Mouse (Mus musculus): ENCODE data around the gene Ppp6c. TPM values are rescaled to one million over a fixed set of nuclear protein-coding genes. Genes with fewer than 3 reads are reported as not detected.
A peak's percentile ranks its signal among the peaks of the same experiment; 100 is the strongest.
"Not testable (repeated sequence)": the region's sequence is repeated elsewhere in the genome, so short reads cannot be mapped to it uniquely, and the experiment has no call there.

Ppp6c gene
- 74.6 and 78.5 TPM in 2 replicates for polyA plus RNA-seq (2015; fragmentation: Nextera tagmentation; extraction: Ambion mirVana)

- under 1% methylated on average over 56 of the region's 56 CpGs for WGBS
These were observed at the start of gene Ppp6c for GRCm38 (mm10) chr2:39226019-39226640. Gene Ppp6c (minus strand): TSS chr2:39226451.

DNA sequence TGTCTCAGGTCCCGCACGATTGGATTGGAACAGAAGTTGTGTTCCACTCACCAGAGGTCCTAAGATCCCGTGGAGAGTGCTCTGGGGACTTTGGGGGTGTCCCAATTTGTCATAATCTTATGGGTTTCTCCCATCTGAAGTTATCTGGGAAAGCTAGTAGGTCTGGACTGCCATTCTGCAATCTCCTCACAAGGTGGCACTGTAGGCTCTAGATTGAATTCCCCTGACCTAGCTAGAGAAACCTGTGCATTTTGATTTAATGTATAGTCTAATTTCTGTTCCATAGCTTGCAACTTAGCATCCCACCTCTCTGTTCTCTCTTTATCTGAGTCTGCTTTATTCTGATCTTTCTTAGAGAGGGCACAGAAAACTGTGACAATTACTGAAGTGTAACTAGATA is 42.1 kb upstream of the Ppp6c start:
- Histone ChIP-seq H3K4me1 (ENCODE audit: control insufficient read depth, insufficient read depth, low read length) (no peaks in the 10 kb centered on the region), H3K9me3 (replicated peaks; ENCODE audit: control insufficient read depth, low read length) (no peaks in the 10 kb centered on the region), H3K27ac (ENCODE audit: low read length) (no peak overlapping the region), H3K27me3 (ENCODE audit: control insufficient read depth, insufficient read depth, low read length) (no peaks in the 10 kb centered on the region), H3K36me3 (ENCODE audit: control insufficient read depth, insufficient read depth, low read length) (no peaks in the 10 kb centered on the region), H3K9ac (ENCODE audit: low read length) (no peak overlapping the region), H3K4me2 (ENCODE audit: low read depth, low read length) (no peak overlapping the region), H3K4me3 (replicated peaks; ENCODE audit: low read length) (no peak overlapping the region)
- 49% methylated on average over 3 of the region's 3 CpGs for WGBS
- ATAC-seq (ENCODE audit: insufficient read depth, low FRiP score): no peak

More at GRCm38 (mm10) chr2:39226019-39226640, at the start of gene Ppp6c:
- Histone ChIP-seq H3K27ac (ENCODE audit: low read length) (peak within 1 kb of the TSS; percentile 93), H3K4me2 (ENCODE audit: low read depth, low read length) (peak within 1 kb of the TSS; percentile 82), H3K4me3 (replicated peaks; ENCODE audit: low read length) (peak within 1 kb of the TSS; percentile 90), H3K9me3 (replicated peaks; ENCODE audit: control insufficient read depth, low read length) (no peaks in the 10 kb centered on the region), H3K27me3 (ENCODE audit: control insufficient read depth, insufficient read depth, low read length) (no peaks in the 10 kb centered on the region), H3K4me1 (ENCODE audit: control insufficient read depth, insufficient read depth, low read length) (peaks cover 12% of the 10 kb centered on the region), H3K9ac (ENCODE audit: low read length) (peak within 1 kb of the TSS; percentile 88), H3K36me3 (ENCODE audit: control insufficient read depth, insufficient read depth, low read length) (no peaks in the 10 kb centered on the region)
- ATAC-seq (ENCODE audit: insufficient read depth, low FRiP score): peak; percentile 99

DNA sequence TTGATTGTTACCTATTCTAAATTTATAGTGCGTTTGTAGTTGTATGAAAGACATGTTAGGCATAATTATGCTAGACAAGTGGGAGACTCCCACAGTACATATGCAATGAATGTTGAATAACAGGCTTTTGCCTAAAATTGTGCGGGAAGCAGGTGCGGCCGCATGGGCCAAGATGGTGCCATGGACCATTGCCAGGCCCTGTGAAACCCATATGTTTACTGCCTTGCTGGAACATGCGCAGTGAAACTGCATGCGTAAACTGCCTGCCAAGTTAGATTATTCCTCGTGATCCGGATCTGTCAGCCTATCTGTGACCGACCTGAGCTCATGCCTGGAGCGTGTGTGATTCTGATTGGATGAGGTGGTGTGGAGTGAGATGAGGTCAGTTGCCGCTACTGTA is 26.0 kb upstream of the Ppp6c start:
- not testable (repeated sequence) for H3K4me2 ChIP-seq (ENCODE audit: low read depth, low read length); H3K27ac ChIP-seq (ENCODE audit: low read length); H3K4me3 ChIP-seq (replicated peaks; ENCODE audit: low read length); H3K9me3 ChIP-seq (replicated peaks; ENCODE audit: control insufficient read depth, low read length); H3K9ac ChIP-seq (ENCODE audit: low read length); H3K27me3 ChIP-seq (ENCODE audit: control insufficient read depth, insufficient read depth, low read length); ATAC-seq (ENCODE audit: insufficient read depth, low FRiP score); H3K4me1 ChIP-seq (ENCODE audit: control insufficient read depth, insufficient read depth, low read length); H3K36me3 ChIP-seq (ENCODE audit: control insufficient read depth, insufficient read depth, low read length)
- WGBS: 90% methylated on average over 11 of the region's 11 CpGs

GRCm38 (mm10) chr2:39246862-39247261 is 20.6 kb upstream of the Ppp6c start:
- H3K27ac ChIP-seq (ENCODE audit: low read length); H3K4me2 ChIP-seq (ENCODE audit: low read depth, low read length); ATAC-seq (ENCODE audit: insufficient read depth, low FRiP score); H3K27me3 ChIP-seq (ENCODE audit: control insufficient read depth, insufficient read depth, low read length); H3K9ac ChIP-seq (ENCODE audit: low read length); H3K4me3 ChIP-seq (replicated peaks; ENCODE audit: low read length); H3K9me3 ChIP-seq (replicated peaks; ENCODE audit: control insufficient read depth, low read length); H3K4me1 ChIP-seq (ENCODE audit: control insufficient read depth, insufficient read depth, low read length); H3K36me3 ChIP-seq (ENCODE audit: control insufficient read depth, insufficient read depth, low read length): not testable (repeated sequence)
- 75% methylated on average over 8 of the region's 11 CpGs for WGBS

DNA sequence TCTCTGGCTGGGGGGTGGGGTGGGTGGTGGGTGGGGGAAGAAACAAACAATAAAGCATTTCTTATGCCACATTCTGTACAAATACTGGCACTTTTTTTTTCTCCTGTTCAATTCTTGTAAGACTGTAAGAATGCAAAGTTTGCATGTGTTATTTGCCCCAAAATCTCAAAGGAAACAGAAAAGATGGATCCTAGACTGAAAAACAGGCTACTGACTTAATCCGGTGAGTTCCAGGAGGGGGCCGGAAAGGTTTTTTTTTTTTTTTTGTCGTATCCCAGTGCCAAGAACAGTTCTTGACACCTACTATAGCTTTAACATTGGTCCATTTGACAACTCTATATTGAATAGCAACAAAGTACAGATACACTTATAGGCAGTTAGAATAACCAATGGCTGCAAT is 480 bp upstream of the Ppp6c start:
- H3K9me3 ChIP-seq (replicated peaks; ENCODE audit: control insufficient read depth, low read length): no peaks in the 10 kb centered on the region
- H3K27ac ChIP-seq (ENCODE audit: low read length): 0 out of 2 replicates have a peak overlapping the region, but pooled peaks have one; percentile 93
- peak overlapping the region; percentile 90 for H3K4me3 ChIP-seq (replicated peaks; ENCODE audit: low read length)
- ATAC-seq (ENCODE audit: insufficient read depth, low FRiP score): no peak
- peak overlapping the region; percentile 54 for H3K4me2 ChIP-seq (ENCODE audit: low read depth, low read length)
- peak overlapping the region; percentile 64; the same call in 1 of the 2 replicates for H3K9ac ChIP-seq (ENCODE audit: low read length)
- no peaks in the 10 kb centered on the region for H3K27me3 ChIP-seq (ENCODE audit: control insufficient read depth, insufficient read depth, low read length)
- peaks cover 12% of the 10 kb centered on the region for H3K4me1 ChIP-seq (ENCODE audit: control insufficient read depth, insufficient read depth, low read length)
- 28% methylated on average over 3 of the region's 3 CpGs for WGBS
- no peaks in the 10 kb centered on the region for H3K36me3 ChIP-seq (ENCODE audit: control insufficient read depth, insufficient read depth, low read length)

DNA sequence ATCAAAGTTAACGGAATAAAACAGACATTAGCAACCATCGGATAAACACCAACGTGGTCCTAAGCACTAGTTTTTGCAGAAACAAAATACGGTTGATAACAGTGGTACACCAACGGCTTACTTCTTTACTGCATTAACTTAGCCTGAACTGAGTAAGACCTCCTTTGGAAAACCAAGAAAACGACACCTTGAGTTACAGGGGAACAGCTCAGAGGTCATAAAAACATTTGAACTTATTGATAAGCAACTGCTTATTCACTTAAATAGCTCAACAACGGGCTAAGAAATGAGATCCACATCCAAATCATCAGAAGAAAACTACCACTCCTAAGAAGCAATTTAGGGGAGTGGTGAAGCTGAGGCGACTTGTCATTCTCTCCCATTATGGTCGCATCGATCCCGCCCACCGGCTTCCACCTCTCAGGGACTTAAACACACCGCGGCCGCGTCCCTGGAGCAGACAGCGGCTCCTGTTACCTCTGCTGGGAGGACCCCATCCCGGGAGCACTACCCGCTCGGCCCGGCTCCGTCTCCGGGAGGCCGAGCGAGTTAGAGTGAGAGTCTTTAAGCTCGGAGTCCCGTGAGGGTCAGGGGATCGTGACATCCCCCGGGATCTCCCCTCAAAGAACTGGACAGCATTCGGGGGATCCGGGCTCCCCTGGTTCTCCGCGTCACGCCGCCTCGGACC is 776 bp downstream of the Ppp6c start:
- H3K36me3 ChIP-seq (ENCODE audit: control insufficient read depth, insufficient read depth, low read length); ATAC-seq (ENCODE audit: insufficient read depth, low FRiP score); H3K27me3 ChIP-seq (ENCODE audit: control insufficient read depth, insufficient read depth, low read length); H3K9me3 ChIP-seq (replicated peaks; ENCODE audit: control insufficient read depth, low read length): not testable (repeated sequence)
- Histone ChIP-seq H3K27ac (ENCODE audit: low read length) (peak overlapping the region; percentile 93), H3K4me3 (replicated peaks; ENCODE audit: low read length) (peak overlapping the region; percentile 90), H3K9ac (ENCODE audit: low read length) (peak overlapping the region; percentile 88), H3K4me1 (ENCODE audit: control insufficient read depth, insufficient read depth, low read length) (peaks cover 12% of the 10 kb centered on the region), H3K4me2 (ENCODE audit: low read depth, low read length) (peak overlapping the region; percentile 82)
- 3% methylated on average over 36 of the region's 36 CpGs for WGBS

DNA sequence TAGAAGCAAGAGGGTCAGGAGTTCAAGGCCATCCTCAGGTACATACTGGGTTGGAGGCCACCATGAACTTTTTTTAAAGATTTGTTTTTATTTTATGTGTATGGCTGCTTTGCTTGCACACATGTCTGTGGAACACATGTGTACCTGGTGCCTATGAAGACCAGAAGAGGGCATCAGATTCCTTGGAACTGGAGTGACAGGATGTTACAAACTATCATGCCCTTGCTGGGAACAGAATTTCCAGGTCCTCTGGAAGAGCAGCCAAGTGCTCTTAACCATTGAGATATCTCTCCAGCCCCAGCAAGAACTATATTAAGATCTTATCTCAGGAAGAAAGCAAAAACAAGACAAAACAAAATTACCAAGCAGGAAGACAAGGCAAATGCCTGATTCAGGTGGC is 1.6 kb downstream of the Ppp6c start:
- Histone ChIP-seq H3K36me3 (ENCODE audit: control insufficient read depth, insufficient read depth, low read length) (no peaks in the 10 kb centered on the region), H3K4me3 (replicated peaks; ENCODE audit: low read length) (peak overlapping the region; percentile 90; the same call in 1 of the 2 replicates), H3K27me3 (ENCODE audit: control insufficient read depth, insufficient read depth, low read length) (no peaks in the 10 kb centered on the region), H3K9me3 (replicated peaks; ENCODE audit: control insufficient read depth, low read length) (no peaks in the 10 kb centered on the region), H3K4me1 (ENCODE audit: control insufficient read depth, insufficient read depth, low read length) (peaks cover 12% of the 10 kb centered on the region), H3K27ac (ENCODE audit: low read length) (no peak overlapping the region), H3K4me2 (ENCODE audit: low read depth, low read length) (peak overlapping the region; percentile 82), H3K9ac (ENCODE audit: low read length) (peak overlapping the region; percentile 14; the same call in 1 of the 2 replicates)
- ATAC-seq (ENCODE audit: insufficient read depth, low FRiP score): no peak

DNA sequence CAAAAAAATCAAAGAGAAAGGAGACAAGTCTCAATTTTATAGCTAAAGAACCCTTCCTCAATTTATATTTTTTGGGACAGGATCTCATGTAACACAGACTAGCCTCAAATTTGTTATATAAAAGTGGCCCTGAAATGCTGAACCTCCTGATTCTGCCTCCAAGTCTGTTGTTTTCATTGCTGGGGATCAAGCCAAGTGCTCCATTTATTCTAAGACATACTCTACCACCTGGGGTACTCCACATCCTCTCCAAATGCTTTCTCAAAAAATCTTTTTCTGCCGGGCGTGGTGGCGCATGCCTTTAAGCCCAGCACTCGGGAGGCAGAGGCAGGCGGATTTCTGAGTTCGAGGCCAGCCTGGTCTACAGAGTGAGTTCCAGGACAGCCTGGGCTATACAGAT is 6.2 kb downstream of the Ppp6c start:
- no peaks in the 10 kb centered on the region for H3K27me3 ChIP-seq (ENCODE audit: control insufficient read depth, insufficient read depth, low read length)
- H3K4me1 ChIP-seq (ENCODE audit: control insufficient read depth, insufficient read depth, low read length): peaks cover 9% of the 10 kb centered on the region
- H3K4me3 ChIP-seq (replicated peaks; ENCODE audit: low read length): no peak overlapping the region
- no peak for ATAC-seq (ENCODE audit: insufficient read depth, low FRiP score)
- H3K36me3 ChIP-seq (ENCODE audit: control insufficient read depth, insufficient read depth, low read length): no peaks in the 10 kb centered on the region
- H3K27ac ChIP-seq (ENCODE audit: low read length): no peak overlapping the region
- no peak overlapping the region for H3K4me2 ChIP-seq (ENCODE audit: low read depth, low read length)
- H3K9ac ChIP-seq (ENCODE audit: low read length): no peak overlapping the region
- no peaks in the 10 kb centered on the region for H3K9me3 ChIP-seq (replicated peaks; ENCODE audit: control insufficient read depth, low read length)
- WGBS: 89% methylated on average over 6 of the region's 6 CpGs

- H3K36me3 ChIP-seq (ENCODE audit: control insufficient read depth, insufficient read depth, low read length): no peaks in the 10 kb centered on the region
- 77% methylated on average over 3 of the region's 3 CpGs for WGBS
- no peak for ATAC-seq (ENCODE audit: insufficient read depth, low FRiP score)
These were observed 7.2 kb downstream of the Ppp6c start for GRCm38 (mm10) chr2:39219034-39219433.

More at GRCm38 (mm10) chr2:39219034-39219433, 7.2 kb downstream of the Ppp6c start:
- Histone ChIP-seq H3K4me3 (replicated peaks; ENCODE audit: low read length) (no peak overlapping the region), H3K9me3 (replicated peaks; ENCODE audit: control insufficient read depth, low read length) (no peaks in the 10 kb centered on the region), H3K4me2 (ENCODE audit: low read depth, low read length) (no peak overlapping the region), H3K9ac (ENCODE audit: low read length) (no peak overlapping the region), H3K4me1 (ENCODE audit: control insufficient read depth, insufficient read depth, low read length) (no peaks in the 10 kb centered on the region), H3K27me3 (ENCODE audit: control insufficient read depth, insufficient read depth, low read length) (no peaks in the 10 kb centered on the region), H3K27ac (ENCODE audit: low read length) (no peak overlapping the region)
